Mouse (Mus musculus): ENCODE data around the gene Ndufb11.

The Ndufb11 gene

DNA sequence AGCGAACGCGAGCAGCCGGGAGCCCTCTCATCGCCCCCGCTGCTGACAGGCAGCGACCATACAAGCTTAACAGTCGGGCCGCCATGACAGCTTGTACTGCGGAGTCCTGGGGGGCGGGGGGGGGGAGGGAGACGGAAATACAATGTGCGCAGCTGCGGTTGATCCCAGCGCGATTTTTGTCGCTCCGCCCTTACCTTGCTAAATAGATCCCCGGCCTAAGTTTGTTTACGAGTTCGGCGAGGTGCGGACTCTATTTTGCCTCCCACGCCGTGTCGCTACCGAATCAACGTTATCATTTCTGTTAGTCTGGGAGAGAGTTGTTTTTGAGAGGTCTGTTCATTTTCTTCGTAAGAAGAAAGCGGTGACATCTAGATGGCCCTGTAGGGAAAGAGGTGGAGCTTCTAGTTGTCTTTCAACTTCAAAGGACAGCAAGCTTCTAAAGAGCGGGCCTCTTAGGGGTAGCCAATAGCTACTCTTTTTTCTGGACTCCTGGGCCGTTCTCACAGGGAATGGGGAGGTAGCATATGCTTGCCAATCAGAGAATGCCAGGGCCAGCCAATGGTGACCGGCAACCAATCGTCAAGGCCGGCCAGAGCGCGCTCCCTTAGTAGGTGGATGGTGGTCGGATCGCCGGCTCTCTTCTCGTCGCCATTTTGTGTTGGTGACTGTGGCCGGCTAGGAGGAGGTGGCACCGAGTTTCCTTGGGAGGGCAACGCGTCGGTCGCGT lies at the start of gene Ndufb11, which contains the start of gene Rbm10:
TSS of gene Ndufb11 (minus strand) at position 444 of the 727 bp plus-strand sequence.
TSS of gene Rbm10 (plus strand) at position 328 of the 727 bp plus-strand sequence.
- peak; percentile 88 to 93 for DNase-seq (ENCODE audit: low spot score in 2 of 2)

DNA sequence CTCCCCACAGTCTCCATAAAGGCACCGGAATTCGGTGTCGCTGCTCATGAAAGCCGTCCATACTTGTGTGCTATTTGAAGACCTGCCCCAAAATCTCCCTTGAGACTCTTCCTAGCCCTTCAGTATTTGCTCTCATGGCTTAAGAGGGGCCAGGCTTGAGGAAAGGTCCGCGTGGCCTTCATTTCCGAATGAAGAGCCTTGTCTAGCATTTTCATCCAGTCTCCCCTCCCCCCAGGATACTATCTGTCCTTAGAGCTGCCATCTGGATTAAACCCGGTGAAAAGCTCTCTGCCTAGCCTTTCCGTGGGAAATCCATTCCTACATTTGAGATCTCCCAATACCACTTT lies 46.0 kb upstream of the Ndufb11 start:
- DNase-seq (ENCODE audit: low spot score in 2 of 2) = no peak

- DNase-seq (ENCODE audit: low spot score in 2 of 2) = peak; percentile 90 to 91
These were observed 45.5 kb upstream of the Ndufb11 start for GRCm38 (mm10) chrX:20662716-20663443.

DNA sequence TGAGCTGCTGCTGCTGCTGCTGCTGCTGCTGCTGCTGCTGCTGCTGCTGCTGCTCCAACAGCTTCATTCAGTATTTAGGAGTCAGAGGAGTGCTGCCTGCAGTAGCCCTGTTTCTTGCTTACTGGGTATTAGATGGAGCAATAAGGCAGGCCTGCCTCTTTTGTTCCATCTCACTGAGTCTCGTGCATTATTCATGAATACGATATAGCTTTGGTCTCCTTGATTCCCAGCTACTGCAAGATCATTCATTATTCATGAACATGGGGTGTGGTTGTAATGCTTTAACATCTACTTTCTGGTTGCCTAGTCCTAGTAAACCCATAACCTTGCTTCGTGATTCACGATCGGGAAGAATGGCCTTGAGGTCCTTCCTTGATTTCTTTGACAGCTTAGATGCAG lies 44.9 kb upstream of the Ndufb11 start:
- DNase-seq (ENCODE audit: low spot score in 2 of 2) = peak in 1 of 2 experiments; percentile 33

- peak in 1 of 2 experiments; percentile 28 for DNase-seq (ENCODE audit: low spot score in 2 of 2)
These were observed 41.5 kb upstream of the Ndufb11 start for GRCm38 (mm10) chrX:20658891-20659406.

DNA sequence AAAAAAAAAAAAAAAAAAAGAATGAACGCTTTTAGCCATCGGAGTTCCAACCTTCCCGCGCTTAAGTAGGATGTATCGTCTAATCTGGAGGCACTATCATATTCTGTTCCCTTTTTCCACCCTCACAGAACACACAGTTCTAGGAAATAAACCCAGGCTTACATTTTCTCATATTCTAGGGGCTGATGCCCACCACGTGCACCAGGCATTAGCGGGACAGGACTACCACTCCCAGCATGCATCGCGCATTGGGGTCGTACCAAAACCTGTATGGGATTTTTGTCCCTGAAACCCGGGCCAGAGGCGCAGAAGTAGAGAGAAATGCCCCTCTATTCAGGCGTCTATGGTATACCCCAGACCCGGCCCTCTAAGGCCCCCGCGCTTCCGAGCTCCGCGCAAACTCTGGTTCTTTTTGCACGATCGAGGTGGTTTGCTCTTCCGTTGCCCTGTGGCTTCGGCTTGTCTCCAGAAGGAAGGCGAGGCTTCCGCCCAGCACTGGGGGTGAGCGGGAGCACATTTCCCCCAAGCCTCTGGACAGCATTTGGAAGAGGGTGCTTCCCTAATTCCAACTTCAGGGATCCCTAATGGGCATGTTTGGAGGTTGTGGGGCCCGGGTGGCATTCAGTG lies 40.7 kb upstream of the Ndufb11 start, which contains the start of gene Uba1:
TSS of gene Uba1 (plus strand) at position 301 of the 627 bp plus-strand sequence.
- peak; percentile 91 to 92 for DNase-seq (ENCODE audit: low spot score in 2 of 2)

DNA sequence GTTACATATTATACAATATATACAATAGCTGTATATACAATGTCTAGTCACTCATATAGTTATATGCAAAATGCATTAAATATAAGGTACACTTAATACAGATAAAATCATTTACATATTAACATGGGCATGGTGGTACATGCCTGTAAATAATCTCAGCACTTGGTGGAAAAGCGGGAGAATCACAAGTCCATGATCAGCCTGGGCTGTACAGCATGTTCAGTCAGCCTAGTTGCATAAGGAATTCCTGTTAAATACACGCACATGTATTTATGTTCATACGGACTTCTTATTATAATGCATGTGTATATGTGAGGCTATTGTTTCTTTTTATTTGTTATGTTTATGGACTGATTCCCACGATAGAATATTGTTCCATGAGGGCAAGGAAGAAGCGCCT lies 40.2 kb upstream of the Ndufb11 start:
- no peak for DNase-seq (ENCODE audit: low spot score in 2 of 2)

GRCm38 (mm10) chrX:20644780-20645179 lies 27.4 kb upstream of the Ndufb11 start:
- DNase-seq (ENCODE audit: low spot score in 2 of 2) = no peak

- no peak for DNase-seq (ENCODE audit: low spot score in 2 of 2)
These were observed 20.7 kb upstream of the Ndufb11 start for GRCm38 (mm10) chrX:20638141-20638540.

- DNase-seq (ENCODE audit: low spot score in 2 of 2) = peak; percentile 62 to 69
These were observed 532 bp upstream of the Ndufb11 start for GRCm38 (mm10) chrX:20617903-20618399.

DNA sequence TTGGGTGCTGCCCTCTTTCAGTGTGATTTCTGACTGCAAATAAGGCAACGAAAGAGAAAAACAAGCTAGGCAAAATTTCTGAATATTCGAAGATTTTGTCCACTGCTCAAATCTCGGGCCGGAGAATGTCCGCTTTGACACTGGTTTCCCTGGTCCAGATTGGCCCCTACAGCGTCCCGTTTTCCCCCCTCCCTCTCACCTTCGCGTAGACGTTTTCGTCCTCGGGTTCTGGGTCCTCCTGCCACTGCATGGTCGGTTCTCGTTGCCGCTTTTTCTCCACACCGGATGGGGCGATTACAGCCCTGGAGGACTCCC lies 601 bp downstream of the Ndufb11 start:
- no peak for DNase-seq (ENCODE audit: low spot score in 2 of 2)

GRCm38 (mm10) chrX:20608500-20608899 lies 8.9 kb downstream of the Ndufb11 start:
- DNase-seq (ENCODE audit: low spot score in 2 of 2) = no peak

GRCm38 (mm10) chrX:20587968-20588367 lies 29.5 kb downstream of the Ndufb11 start:
- DNase-seq (ENCODE audit: low spot score in 2 of 2) = no peak

- DNase-seq (ENCODE audit: low spot score in 2 of 2) = no peak
These were observed 43.5 kb downstream of the Ndufb11 start for GRCm38 (mm10) chrX:20573927-20574326.

DNA sequence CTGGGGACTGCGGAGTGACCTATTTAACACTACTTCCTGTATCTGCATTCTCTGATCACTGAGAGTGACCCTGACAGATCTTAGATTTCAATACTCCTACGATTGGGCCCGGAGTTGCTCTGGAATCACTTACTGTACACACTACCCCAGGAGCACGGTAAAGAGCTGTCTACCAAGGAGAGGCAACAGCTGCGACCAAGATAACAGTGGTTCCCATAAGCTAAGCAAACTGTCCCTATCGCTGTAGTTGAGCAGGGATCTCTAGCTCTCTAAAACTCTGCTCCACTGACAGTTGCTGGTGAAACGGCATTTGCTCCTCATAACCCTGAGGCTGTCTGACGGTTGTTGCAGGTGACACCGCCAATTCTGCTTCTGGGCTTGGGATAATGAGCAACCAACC lies 44.7 kb downstream of the Ndufb11 start:
- DNase-seq (ENCODE audit: low spot score in 2 of 2) = peak in 1 of 2 experiments; percentile 20

DNA sequence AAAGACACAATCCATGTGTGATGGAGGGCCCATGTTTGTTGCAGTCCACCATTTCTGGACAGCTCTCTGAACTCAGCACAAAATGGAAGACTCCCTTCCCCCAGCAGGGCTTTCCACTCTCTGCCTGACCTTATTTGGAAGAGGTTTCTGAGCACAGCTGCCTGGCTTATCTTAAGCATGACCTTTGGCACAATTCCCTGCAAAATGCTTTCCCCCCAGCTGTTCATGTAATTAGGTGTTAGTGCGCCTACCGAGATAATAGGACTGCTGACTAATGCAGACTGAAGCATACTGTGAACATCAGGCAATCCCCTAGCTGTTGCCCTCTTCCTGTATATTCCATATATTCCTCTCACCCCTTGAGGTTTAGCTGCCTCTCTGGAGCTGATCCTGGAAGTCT lies 46.4 kb downstream of the Ndufb11 start:
- DNase-seq (ENCODE audit: low spot score in 2 of 2) = no peak

Measured in right cerebral cortex, postnatal 10 days (tissue).